Mouse (Mus musculus) kidney, embryonic 14.5 days (tissue): ENCODE data around the gene Brs3. TPM values are rescaled to one million over a fixed set of nuclear protein-coding genes. Genes with fewer than 3 reads are reported as not detected.
A peak's percentile ranks its signal among the peaks of the same experiment; 100 is the strongest.

Source experiments
- ATAC-seq: fragments of 200-750 bp; cut with Nextera tagmentation; 2 replicates; pipeline ENCODE4 v1.8.0; 2017; ENCODE audit warnings: moderate number of reproducible peaks, mild to moderate bottlenecking, moderate TSS enrichment, moderate library complexity; ENCODE audit not compliant: low FRiP score, low TSS enrichment
- H3K27ac ChIP-seq: fragments of 300-500 bp; sonication (generic); 2 replicates; pipeline ENCODE4 v1.5.1; 2014; ENCODE audit warnings: low read depth, mild to moderate bottlenecking, low read length, moderate library complexity, mixed read lengths
- H3K27me3 ChIP-seq: fragments of 300-500 bp; sonication (generic); 2 replicates; pipeline ENCODE4 v1.6.1; 2014; ENCODE audit warnings: mild to moderate bottlenecking, low read length; ENCODE audit not compliant: control insufficient read depth, insufficient read depth
- H3K36me3 ChIP-seq: fragments of 300-500 bp; sonication (generic); 2 replicates; pipeline ENCODE4 v1.6.1; 2014; ENCODE audit warnings: low read length, mixed read lengths; ENCODE audit not compliant: control insufficient read depth, insufficient read depth
- H3K4me1 ChIP-seq: fragments of 300-500 bp; sonication (generic); 2 replicates; pipeline ENCODE4 v1.6.1; 2014; ENCODE audit warnings: low read length, mixed read lengths; ENCODE audit not compliant: control insufficient read depth, insufficient read depth
- H3K4me2 ChIP-seq: fragments of 300-500 bp; sonication (generic); replicated peaks from 2 replicates; pipeline ENCODE4 v1.6.1; 2014; ENCODE audit warnings: low read depth, mild to moderate bottlenecking, low read length
- H3K4me3 ChIP-seq: fragments of 300-500 bp; sonication (generic); 2 replicates; pipeline ENCODE4 v1.5.1; 2014; ENCODE audit warnings: mild to moderate bottlenecking, low read length
- H3K9ac ChIP-seq: fragments of 300-500 bp; sonication (generic); 2 replicates; pipeline ENCODE4 v1.6.1; 2014; ENCODE audit warnings: low read depth, mild to moderate bottlenecking, low read length, moderate library complexity
- H3K9me3 ChIP-seq: fragments of 300-500 bp; sonication (generic); 2 replicates; pipeline ENCODE4 v1.6.1; 2016; ENCODE audit warnings: low read length; ENCODE audit not compliant: control insufficient read depth
- WGBS: fragments of 180-500 bp; shearing (Covaris S2); extraction: QIAGEN DNeasy Blood & Tissue Kit; methylation state at CpG from one replicate; pipeline ENCODE4 v1.1.7; 2014; 5-methylcytosine and 5-hydroxymethylcytosine counted together
- polyA plus RNA-seq: library from polyadenylated mRNA; unstranded; fragments of >200 nt; fragmentation: Nextera tagmentation; extraction: Ambion mirVana; gene quantifications from 2 replicates; pipeline ENCODE4 v1.2.1, GENCODE M21; 2014

Gene Brs3
- polyA plus RNA-seq, result not detected in 2 replicates

- Histone ChIP-seq H3K27me3 (no peaks in the 10 kb centered on the region), H3K4me2 (no peak within 1 kb of the TSS), H3K9me3 (no peaks in the 10 kb centered on the region), H3K9ac (no peak within 1 kb of the TSS), H3K4me1 (no peaks in the 10 kb centered on the region), H3K27ac (no peak within 1 kb of the TSS), H3K36me3 (no peaks in the 10 kb centered on the region), H3K4me3 (no peak within 1 kb of the TSS)
- ATAC-seq, result no peak
- 77% methylated on average over 5 of the region's 5 CpGs for WGBS
These were observed at the start of gene Brs3 for GRCm38 (mm10) chrX:57042774-57043173. TSS of gene Brs3 (plus strand) at chrX:57043074.

GRCm38 (mm10) chrX:57012891-57013290 is 30.0 kb upstream of the Brs3 start:
- Histone ChIP-seq H3K4me3 (no peak overlapping the region), H3K4me2 (no peak overlapping the region), H3K27ac (no peak overlapping the region), H3K9ac (no peak overlapping the region), H3K27me3 (no peaks in the 10 kb centered on the region), H3K9me3 (no peaks in the 10 kb centered on the region), H3K36me3 (no peaks in the 10 kb centered on the region), H3K4me1 (no peaks in the 10 kb centered on the region)
- ATAC-seq, result no peak
- 71% methylated on average over 2 of the region's 2 CpGs for WGBS

GRCm38 (mm10) chrX:57043869-57044268 is 995 bp downstream of the Brs3 start:
- no peaks in the 10 kb centered on the region for H3K36me3 ChIP-seq
- H3K27ac ChIP-seq, result no peak overlapping the region
- H3K9me3 ChIP-seq, result no peaks in the 10 kb centered on the region
- no peaks in the 10 kb centered on the region for H3K4me1 ChIP-seq
- no peaks in the 10 kb centered on the region for H3K27me3 ChIP-seq
- H3K9ac ChIP-seq, result no peak overlapping the region
- WGBS, result 86% methylated on average over 6 of the region's 6 CpGs
- no peak overlapping the region for H3K4me3 ChIP-seq
- no peak overlapping the region for H3K4me2 ChIP-seq
- no peak for ATAC-seq

- H3K9me3 ChIP-seq, result no peaks in the 10 kb centered on the region
- H3K27me3 ChIP-seq, result no peaks in the 10 kb centered on the region
- H3K4me2 ChIP-seq, result peak overlapping the region; percentile 39
- H3K4me1 ChIP-seq, result no peaks in the 10 kb centered on the region
- H3K27ac ChIP-seq, result peak overlapping the region; percentile 92
- H3K9ac ChIP-seq, result peak overlapping the region; percentile 61
- 38% methylated on average over 4 of the region's 4 CpGs for WGBS
- peak; percentile 74 for ATAC-seq
- H3K4me3 ChIP-seq, result peak overlapping the region; percentile 54
- peaks cover 4% of the 10 kb centered on the region; the same call in 1 of the 2 replicates for H3K36me3 ChIP-seq
These were observed 9.9 kb downstream of the Brs3 start for GRCm38 (mm10) chrX:57052848-57053173.

- Histone ChIP-seq H3K4me2 (peak within 1 kb of the TSS; percentile 50), H3K4me3 (peak within 1 kb of the TSS; percentile 54), H3K4me1 (no peaks in the 10 kb centered on the region), H3K36me3 (peaks cover 4% of the 10 kb centered on the region; the same call in 1 of the 2 replicates), H3K27me3 (no peaks in the 10 kb centered on the region), H3K9ac (peak within 1 kb of the TSS; percentile 61), H3K9me3 (no peaks in the 10 kb centered on the region), H3K27ac (peak within 1 kb of the TSS; percentile 92)
- 32% methylated on average over 75 of the region's 85 CpGs for WGBS
- ATAC-seq, result peak; percentile 98
These were observed 10.5 kb downstream of the Brs3 start, which contains the start of gene Htatsf1 for GRCm38 (mm10) chrX:57053174-57053992. TSS of gene Htatsf1 (plus strand) at chrX:57053583.

- WGBS, result 29% methylated on average over 11 of the region's 11 CpGs
- Histone ChIP-seq H3K4me2 (peak overlapping the region; percentile 50), H3K4me1 (no peaks in the 10 kb centered on the region), H3K27ac (no peak overlapping the region), H3K4me3 (peak overlapping the region; percentile 54), H3K9ac (peak overlapping the region; percentile 61), H3K9me3 (no peaks in the 10 kb centered on the region), H3K36me3 (peaks cover 4% of the 10 kb centered on the region; the same call in 1 of the 2 replicates), H3K27me3 (no peaks in the 10 kb centered on the region)
- ATAC-seq, result peak; percentile 20; the same call in 1 of the 2 replicates
These were observed 11.1 kb downstream of the Brs3 start for GRCm38 (mm10) chrX:57053993-57054385.

- 74% methylated on average over 5 of the region's 5 CpGs for WGBS
These were observed 38.6 kb downstream of the Brs3 start for GRCm38 (mm10) chrX:57081496-57081895.

GRCm38 (mm10) chrX:57087806-57088205 is 44.9 kb downstream of the Brs3 start, which contains the start of gene Vgll1:
TSS of gene Vgll1 (plus strand) at chrX:57088106.
- WGBS, result 83% methylated on average over 4 of the region's 4 CpGs
- no peaks in the 10 kb centered on the region for H3K36me3 ChIP-seq
- ATAC-seq, result no peak
- H3K4me1 ChIP-seq, result no peaks in the 10 kb centered on the region
- no peak within 1 kb of the TSS for H3K4me3 ChIP-seq
- H3K27ac ChIP-seq, result no peak within 1 kb of the TSS
- H3K27me3 ChIP-seq, result no peaks in the 10 kb centered on the region
- no peak within 1 kb of the TSS for H3K9ac ChIP-seq
- H3K9me3 ChIP-seq, result no peaks in the 10 kb centered on the region
- H3K4me2 ChIP-seq, result no peak within 1 kb of the TSS

More at GRCm38 (mm10) chrX:57081496-57081895, 38.6 kb downstream of the Brs3 start:
- Histone ChIP-seq H3K36me3 (no peaks in the 10 kb centered on the region), H3K9me3 (no peaks in the 10 kb centered on the region), H3K27ac (no peak overlapping the region), H3K4me2 (no peak overlapping the region), H3K4me3 (no peak overlapping the region), H3K9ac (no peak overlapping the region), H3K4me1 (no peaks in the 10 kb centered on the region), H3K27me3 (no peaks in the 10 kb centered on the region)
- ATAC-seq, result no peak
